ENCODE assay signal across 8 mouse cellular contexts in the genomic region with DNA sequence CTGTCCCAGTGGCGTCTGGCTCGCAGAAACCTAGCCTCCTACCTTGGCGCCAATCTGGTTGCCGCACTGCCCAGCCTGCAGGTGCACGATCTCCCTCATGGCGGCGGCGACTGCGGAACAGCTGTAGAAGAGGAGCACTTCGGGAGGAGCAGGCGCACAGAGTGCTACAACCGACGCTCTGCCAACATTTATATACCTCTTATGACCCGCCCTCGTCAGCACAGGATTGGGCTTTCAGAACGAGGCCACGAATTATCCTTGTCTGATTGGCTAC. TPM values are rescaled to one million over a fixed set of nuclear protein-coding genes. Genes with fewer than 3 reads are reported as not detected.
A peak's percentile ranks its signal among the peaks of the same experiment; 100 is the strongest.
DNase-seq lines count a peak whose midpoint lies in the region; ATAC-seq and TF ChIP-seq lines count a peak whose summit lies in the region.

A gene (minus strand): TSS at position 211 of the 274 bp plus-strand sequence.

- peaks cover 4% of the 10 kb centered on the region; the same call in 1 of the 2 replicates for H3K4me1 ChIP-seq in testis, adult 2 months (ENCODE audit: control insufficient read depth, insufficient read depth, low read length)
- peaks cover 17% of the 10 kb centered on the region for H3K4me1 ChIP-seq in embryonic facial prominence, embryonic 14.5 days (ENCODE audit: control insufficient read depth, insufficient read depth, low read length)
- H3K4me1 ChIP-seq in heart, embryonic 16.5 days (ENCODE audit: control insufficient read depth, insufficient read depth, low read length) = peaks cover 12% of the 10 kb centered on the region
- H3K4me1 ChIP-seq in neural tube, embryonic 14.5 days (ENCODE audit: control insufficient read depth, insufficient read depth, low read length) = peaks cover 7% of the 10 kb centered on the region; the same call in 1 of the 2 replicates

- peak within 1 kb of the TSS; percentile 99 for H3K27ac ChIP-seq in testis, adult 2 months (ENCODE audit: control insufficient read depth, insufficient read depth, low read depth, low read length)
- H3K27ac ChIP-seq in embryonic facial prominence, embryonic 14.5 days (replicated peaks; ENCODE audit: low read depth, low read length) = peak within 1 kb of the TSS; percentile 97
- H3K27ac ChIP-seq in heart, embryonic 16.5 days (ENCODE audit: low read length) = peak within 1 kb of the TSS; percentile 99
- peak within 1 kb of the TSS; percentile 91 for H3K27ac ChIP-seq in neural tube, embryonic 14.5 days (ENCODE audit: low read depth, low read length)

- intact Hi-C loops in left cerebral cortex, postnatal 4 days (cut with DNase I) = loop anchor here (5.0 kb wide), 1 partner anchor 33 kb away; a partner anchor contains a TSS

- 0 out of 2 replicates have a peak, but pooled peaks have one; percentile 9 for TF ChIP-seq CTCF in testis, adult 2 months (IDR thresholded peaks at IDR 0.05; ENCODE audit: control insufficient read depth, insufficient read depth, insufficient replicate concordance, low read depth, low read length)

- TF ChIP-seq POLR2A in testis, adult 2 months (IDR thresholded peaks at IDR 0.05; ENCODE audit: control insufficient read depth, low read depth, low read length) = peak; percentile 99

- DNase-seq in testis, postnatal 10 days (ENCODE audit: low spot score) = no peak
- no peak for DNase-seq in embryonic facial prominence, embryonic 14.5 days (ENCODE audit: low spot score)
- no peak for DNase-seq in left cerebral cortex, postnatal 4 days
- no peak for DNase-seq in embryo, embryonic 9.5 days (ENCODE audit: extremely low spot score)
- DNase-seq in urinary bladder, postnatal 4 days (ENCODE audit: low spot score in 2 of 2) = no peak

- H3K9me3 ChIP-seq in embryonic facial prominence, embryonic 14.5 days (ENCODE audit: control insufficient read depth, low read length) = no peaks in the 10 kb centered on the region
- no peaks in the 10 kb centered on the region for H3K9me3 ChIP-seq in heart, embryonic 16.5 days (replicated peaks; ENCODE audit: control insufficient read depth, low read length)
- H3K9me3 ChIP-seq in neural tube, embryonic 14.5 days (ENCODE audit: control insufficient read depth, low read length) = no peaks in the 10 kb centered on the region

- no peak for ATAC-seq in embryonic facial prominence, embryonic 14.5 days (ENCODE audit: low read depth)
- ATAC-seq in heart, embryonic 16.5 days (replicated peaks; ENCODE audit: extremely low read depth, insufficient read depth, low FRiP score) = no peak
- no peak for ATAC-seq in neural tube, embryonic 14.5 days (ENCODE audit: low read depth)

- under 1% methylated on average over 12 of the region's 17 CpGs for WGBS in embryonic facial prominence, embryonic 14.5 days
- under 1% methylated on average over 17 of the region's 17 CpGs for WGBS in heart, embryonic 16.5 days
- under 1% methylated on average over 17 of the region's 17 CpGs for WGBS in neural tube, embryonic 14.5 days

- H3K4me3 ChIP-seq in testis, adult 2 months (ENCODE audit: control insufficient read depth, low read depth, low read length) = peak within 1 kb of the TSS; percentile 100
- peak within 1 kb of the TSS; percentile 91 for H3K4me3 ChIP-seq in embryonic facial prominence, embryonic 14.5 days (ENCODE audit: low read depth, low read length)
- peak within 1 kb of the TSS; percentile 80 for H3K4me3 ChIP-seq in heart, embryonic 16.5 days (ENCODE audit: low read length)
- H3K4me3 ChIP-seq in neural tube, embryonic 14.5 days (ENCODE audit: low read depth, low read length) = peak within 1 kb of the TSS; percentile 81

- H3K27me3 ChIP-seq in testis, adult 2 months (ENCODE audit: control insufficient read depth, insufficient read depth, low read length) = no peaks in the 10 kb centered on the region
- no peaks in the 10 kb centered on the region for H3K27me3 ChIP-seq in embryonic facial prominence, embryonic 14.5 days (replicated peaks; ENCODE audit: control insufficient read depth, insufficient read depth, low read length)
- no peaks in the 10 kb centered on the region for H3K27me3 ChIP-seq in heart, embryonic 16.5 days (ENCODE audit: control insufficient read depth, insufficient read depth, low read length)
- no peaks in the 10 kb centered on the region for H3K27me3 ChIP-seq in neural tube, embryonic 14.5 days (ENCODE audit: control insufficient read depth, insufficient read depth, low read length)

- no peaks in the 10 kb centered on the region for H3K36me3 ChIP-seq in testis, adult 2 months (ENCODE audit: control insufficient read depth, insufficient read depth, low read length)
- H3K36me3 ChIP-seq in embryonic facial prominence, embryonic 14.5 days (ENCODE audit: control insufficient read depth, insufficient read depth, low read length) = peaks cover 10% of the 10 kb centered on the region
- H3K36me3 ChIP-seq in heart, embryonic 16.5 days (ENCODE audit: control insufficient read depth, insufficient read depth) = peaks cover 7% of the 10 kb centered on the region; the same call in 1 of the 2 replicates
- no peaks in the 10 kb centered on the region for H3K36me3 ChIP-seq in neural tube, embryonic 14.5 days (ENCODE audit: control insufficient read depth, insufficient read depth, low read length)

- peak within 1 kb of the TSS; percentile 89 for H3K9ac ChIP-seq in embryonic facial prominence, embryonic 14.5 days (ENCODE audit: low read depth, low read length)
- peak within 1 kb of the TSS; percentile 89 for H3K9ac ChIP-seq in heart, embryonic 16.5 days (ENCODE audit: low read length)
- H3K9ac ChIP-seq in neural tube, embryonic 14.5 days (replicated peaks; ENCODE audit: low read depth, low read length) = peak within 1 kb of the TSS; percentile 75

- H3K4me2 ChIP-seq in embryonic facial prominence, embryonic 14.5 days (ENCODE audit: low read depth, low read length) = peak within 1 kb of the TSS; percentile 94
- peak within 1 kb of the TSS; percentile 98 for H3K4me2 ChIP-seq in heart, embryonic 16.5 days (ENCODE audit: low read depth, low read length)
- H3K4me2 ChIP-seq in neural tube, embryonic 14.5 days (ENCODE audit: low read depth, low read length) = peak within 1 kb of the TSS; percentile 94

RNA-seq across cellular contexts. Expression of the gene that starts here (rescaled TPM):
- 2,564 and 2,638 TPM in 2 replicates for polyA plus RNA-seq in testis, adult 2 months (2012; rRNA removed)
- 429 and 461 TPM in 2 replicates for polyA plus RNA-seq in embryonic facial prominence, embryonic 14.5 days (2014; fragmentation: Nextera tagmentation; extraction: Ambion mirVana)
- polyA plus RNA-seq in heart, embryonic 16.5 days (2015; fragmentation: Nextera tagmentation; extraction: Ambion mirVana) = 474 and 482 TPM in 2 replicates
- 100 to 1,000 TPM; 324 to 351 TPM for total RNA-seq in left cerebral cortex, postnatal 4 days (2021)
- 361 and 387 TPM in 2 replicates for polyA plus RNA-seq in neural tube, embryonic 14.5 days (2014; fragmentation: Nextera tagmentation; extraction: Ambion mirVana)
